Mouse (Mus musculus) heart, adult 8-10 months (tissue): ENCODE results near the gene Hao1. TPM values are rescaled to one million over a fixed set of nuclear protein-coding genes. Genes with fewer than 3 reads are reported as not detected.

Experiments used
- DNase-seq: peaks from one replicate; pipeline ENCODE4 v3.0.0; 2022; ENCODE audit warnings: low spot score
- total RNA-seq, 4 experiments: library from RNA; stranded (reverse); gene quantifications; 2 replicates each; pipeline ENCODE4 v1.2.4; 2022

Hao1 gene
- total RNA-seq: not detected

DNA sequence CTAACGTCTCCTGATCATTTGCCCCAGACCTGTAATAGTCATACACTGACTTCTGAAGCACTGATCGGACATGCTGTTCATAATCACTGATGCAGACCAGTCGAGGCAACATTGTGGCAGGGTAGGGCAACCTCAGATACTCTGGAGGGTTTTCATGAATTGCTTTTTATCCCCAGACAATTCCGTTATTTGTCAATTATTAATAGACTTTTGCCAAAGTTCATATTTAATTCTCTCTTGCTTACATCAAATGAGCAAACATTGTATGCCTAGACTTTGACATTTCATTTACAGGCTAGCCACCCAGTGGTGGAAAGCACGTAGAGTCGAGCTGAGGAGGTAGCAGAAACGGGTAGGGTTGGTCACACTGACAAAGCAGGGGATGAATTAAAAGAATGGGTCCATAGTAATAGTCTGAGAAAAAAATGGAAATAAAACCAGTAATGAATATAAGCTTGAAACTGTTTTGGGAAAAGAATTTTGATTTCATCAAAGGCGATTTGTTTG is at the start of gene Hao1:
Gene Hao1, minus strand, starts transcription at position 148 of the 507 bp plus-strand sequence.
- DNase-seq: no peak

DNA sequence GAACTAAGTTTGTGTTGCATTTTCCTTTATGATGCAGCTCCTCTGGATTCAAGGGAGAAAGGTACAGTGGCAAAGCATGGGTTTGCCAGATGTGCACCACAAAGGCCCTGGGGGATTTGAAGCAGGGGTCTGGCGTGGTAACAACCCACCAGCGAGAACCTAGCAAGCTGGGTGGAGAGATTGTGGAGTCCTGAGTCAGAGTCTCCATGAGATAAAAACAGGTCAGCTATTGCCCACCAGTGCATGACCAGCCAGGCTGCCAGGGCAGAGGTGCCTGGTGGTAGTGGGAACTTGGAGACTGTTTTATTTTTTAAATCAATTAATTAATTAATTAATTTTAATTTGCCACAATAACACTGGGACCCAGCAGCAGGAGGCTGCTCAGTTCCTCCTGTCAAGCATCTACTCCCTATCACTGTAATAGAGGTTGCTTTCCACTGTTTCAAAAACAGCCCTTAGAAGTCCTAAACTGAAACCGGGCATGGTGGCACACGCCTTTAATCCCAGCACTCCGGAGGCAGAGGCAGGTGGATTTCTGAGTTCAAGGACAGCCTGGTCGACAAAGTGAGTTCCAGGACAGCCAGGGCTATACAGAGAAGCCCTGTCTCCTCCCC is 37.0 kb upstream of the Hao1 start:
- DNase-seq: no peak

DNA sequence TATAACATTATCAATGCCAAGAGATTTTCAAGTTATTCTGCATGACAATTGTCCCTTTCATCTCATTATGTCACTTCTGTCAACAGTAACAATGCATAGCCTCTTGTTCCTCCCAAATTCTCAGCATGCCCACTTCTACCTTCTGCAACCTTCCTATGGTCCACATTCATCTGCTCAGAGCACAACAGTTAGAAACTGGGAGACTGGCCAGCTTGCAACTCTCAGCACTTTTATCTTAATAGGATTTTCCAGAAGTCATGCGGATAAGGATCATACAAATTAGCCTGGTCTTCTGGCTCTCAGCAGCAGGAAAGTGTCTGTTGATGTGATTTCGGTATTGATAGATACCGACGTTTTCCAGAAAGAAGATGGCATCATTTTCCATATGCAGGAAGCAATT is 31.1 kb upstream of the Hao1 start:
- DNase-seq: no peak

DNA sequence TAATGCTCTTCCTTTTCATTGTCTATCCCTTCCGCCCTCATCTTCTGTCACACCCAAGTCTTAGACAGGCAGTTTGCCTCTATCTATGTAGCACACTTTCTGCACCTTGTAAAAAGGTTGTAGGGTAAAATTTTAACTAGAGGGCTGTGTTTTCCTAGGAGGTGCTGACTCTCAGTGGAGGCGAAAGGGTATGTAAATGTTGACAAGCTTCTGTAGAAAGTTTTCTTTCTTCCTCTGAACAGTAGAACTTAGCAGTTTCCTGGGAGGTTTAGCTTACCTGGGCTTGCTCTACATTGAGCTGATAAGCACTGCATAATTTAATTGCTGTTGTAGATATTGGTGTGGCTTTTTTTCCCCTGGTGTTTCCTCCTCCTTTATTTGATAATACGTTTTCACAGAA is 5.3 kb upstream of the Hao1 start:
- DNase-seq: no peak

DNA sequence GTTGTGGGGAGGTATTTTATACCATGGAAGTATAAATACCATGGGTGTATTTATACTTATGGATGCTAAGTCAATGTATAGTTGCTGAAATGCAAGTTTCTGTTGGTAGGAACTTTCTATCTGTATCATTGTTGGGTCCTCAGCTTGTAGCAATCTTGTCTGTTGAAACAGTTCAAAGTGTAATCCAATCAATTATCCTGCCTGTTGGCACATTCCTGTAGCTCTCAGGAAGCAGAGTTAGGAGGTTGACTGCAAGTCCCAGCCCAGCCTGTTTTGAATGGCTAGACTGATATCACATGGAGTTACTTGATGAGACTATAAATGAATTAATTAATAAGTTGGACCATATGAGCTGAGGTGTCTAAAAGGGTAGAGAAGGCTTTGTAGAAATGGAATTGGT is 1.8 kb downstream of the Hao1 start:
- no peak for DNase-seq

DNA sequence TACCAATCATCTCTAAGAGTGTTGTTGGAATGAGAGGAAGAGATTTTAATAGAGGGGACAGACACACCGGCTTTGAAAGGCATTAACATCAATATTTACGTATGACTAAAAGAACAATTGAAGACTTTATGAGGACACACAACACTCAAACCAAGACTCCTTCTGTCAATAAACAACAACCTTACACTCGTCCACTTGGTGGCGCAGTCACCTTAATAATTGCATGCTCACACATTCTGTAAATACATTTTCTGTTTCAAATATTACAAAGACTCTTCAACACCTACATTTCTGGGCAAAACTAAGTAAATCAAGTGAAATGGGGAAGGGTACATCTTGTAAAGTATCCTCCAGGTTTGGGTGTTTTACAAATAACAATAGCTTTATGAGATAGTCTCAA is 4.4 kb downstream of the Hao1 start:
- DNase-seq: peak; percentile 25

DNA sequence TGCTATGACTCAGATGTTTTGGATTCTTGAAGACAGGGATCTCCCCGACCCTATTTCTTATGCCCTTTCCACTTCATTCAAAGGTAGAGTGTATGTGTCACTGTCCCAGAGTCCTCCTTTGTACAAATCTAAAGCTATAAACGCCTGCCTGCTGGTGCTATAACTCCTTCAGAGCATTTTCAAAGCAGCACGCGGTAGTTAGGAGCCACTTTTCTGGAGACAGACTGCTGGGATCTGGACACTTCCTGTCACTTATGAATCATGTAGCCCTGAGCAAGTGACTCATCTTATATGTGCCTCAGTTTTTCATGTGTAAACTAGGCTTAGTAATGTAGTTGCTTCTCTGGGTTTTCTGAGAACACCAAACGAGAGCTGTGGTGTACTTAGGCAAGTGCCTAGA is 9.1 kb downstream of the Hao1 start:
- DNase-seq: no peak

DNA sequence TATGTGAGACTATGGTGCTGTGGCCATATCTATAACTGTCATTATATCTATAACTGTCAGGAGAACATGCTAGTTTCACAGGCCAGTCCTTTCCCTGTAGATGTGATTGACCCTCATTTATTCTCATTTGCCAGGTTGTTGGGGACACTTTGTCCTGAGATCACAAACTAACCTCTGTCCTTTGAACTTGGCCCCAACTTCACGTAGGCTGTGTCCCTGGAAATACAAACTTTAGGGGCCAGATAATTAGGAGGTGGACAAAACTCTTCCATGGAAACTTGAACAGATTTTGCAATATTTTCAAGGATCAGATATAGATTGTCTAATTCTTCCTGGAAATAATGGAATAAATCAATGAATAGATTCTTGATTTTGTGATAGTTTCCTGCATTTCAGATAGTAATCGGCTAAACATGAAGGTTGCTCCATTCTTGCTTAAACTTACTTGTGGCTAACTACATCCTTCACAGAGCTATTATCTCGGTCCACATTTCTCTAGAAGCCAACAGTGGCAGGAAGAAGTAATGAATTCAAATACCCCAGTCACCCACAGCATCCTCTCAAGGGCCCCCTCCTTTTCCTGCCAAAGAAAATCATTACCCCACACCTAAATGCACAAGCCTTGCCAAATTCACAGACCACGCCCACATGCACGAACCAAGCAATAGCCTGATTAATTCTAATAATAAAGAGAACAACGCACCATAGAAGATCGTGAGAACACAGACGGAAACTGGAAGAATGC is 9.7 kb downstream of the Hao1 start:
- DNase-seq: no peak

DNA sequence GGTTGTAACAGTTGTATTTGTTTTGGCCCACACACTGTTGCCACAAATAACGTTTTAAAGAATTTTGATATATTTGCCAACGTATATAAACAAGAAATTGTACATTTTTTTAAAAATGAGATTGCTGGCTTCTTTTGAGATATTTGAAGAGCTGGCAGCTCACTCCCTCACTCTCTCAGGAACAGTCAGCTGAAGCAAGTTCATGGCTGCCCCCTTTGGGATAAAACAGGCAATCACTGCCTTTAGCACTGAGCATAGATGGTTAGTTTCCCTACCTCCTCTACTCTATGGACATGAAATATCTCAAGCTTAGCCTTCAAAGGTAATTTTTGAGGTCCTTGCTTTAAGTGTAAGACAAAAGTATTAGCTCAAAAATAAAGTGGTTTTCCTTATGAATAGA is 10.7 kb downstream of the Hao1 start:
- DNase-seq: no peak

DNA sequence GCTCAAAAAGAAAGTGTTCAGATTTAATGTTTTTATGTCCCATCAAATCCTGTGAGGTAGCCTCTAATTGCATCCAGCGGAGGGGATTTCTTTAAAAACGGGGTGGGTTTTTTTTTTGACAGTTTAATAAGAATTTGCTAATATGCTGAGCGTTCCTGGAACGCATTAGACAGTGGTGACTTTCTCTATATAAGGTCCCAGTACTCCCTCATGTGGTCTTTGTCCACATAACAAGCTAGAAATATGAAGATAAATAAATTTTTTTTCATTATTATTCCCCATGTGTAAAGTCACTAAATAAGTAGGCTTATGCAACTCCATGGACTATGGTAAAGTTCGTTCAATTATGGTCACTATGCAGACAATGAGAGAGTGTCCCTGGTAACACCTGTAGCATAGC is 13.1 kb downstream of the Hao1 start:
- DNase-seq: no peak

DNA sequence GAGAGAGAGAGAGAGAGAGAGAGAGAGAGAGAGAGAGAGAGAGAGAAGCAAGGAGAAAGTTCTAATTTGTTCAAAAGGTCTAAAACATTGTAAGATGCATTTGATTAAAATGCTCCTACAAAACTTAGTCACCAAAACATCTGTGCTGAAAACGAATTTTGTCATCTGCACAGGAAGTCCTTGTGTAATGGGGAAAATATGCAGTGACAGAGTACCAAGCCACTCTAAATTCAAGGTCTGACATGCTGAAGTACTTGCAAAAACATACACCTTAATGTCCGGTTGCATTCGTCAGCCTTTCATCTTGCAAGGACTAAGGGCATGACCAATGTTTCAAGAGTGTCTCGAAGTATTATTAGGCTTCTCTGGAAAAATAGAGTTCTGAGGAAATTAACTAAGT is 15.7 kb downstream of the Hao1 start:
- no peak for DNase-seq

DNA sequence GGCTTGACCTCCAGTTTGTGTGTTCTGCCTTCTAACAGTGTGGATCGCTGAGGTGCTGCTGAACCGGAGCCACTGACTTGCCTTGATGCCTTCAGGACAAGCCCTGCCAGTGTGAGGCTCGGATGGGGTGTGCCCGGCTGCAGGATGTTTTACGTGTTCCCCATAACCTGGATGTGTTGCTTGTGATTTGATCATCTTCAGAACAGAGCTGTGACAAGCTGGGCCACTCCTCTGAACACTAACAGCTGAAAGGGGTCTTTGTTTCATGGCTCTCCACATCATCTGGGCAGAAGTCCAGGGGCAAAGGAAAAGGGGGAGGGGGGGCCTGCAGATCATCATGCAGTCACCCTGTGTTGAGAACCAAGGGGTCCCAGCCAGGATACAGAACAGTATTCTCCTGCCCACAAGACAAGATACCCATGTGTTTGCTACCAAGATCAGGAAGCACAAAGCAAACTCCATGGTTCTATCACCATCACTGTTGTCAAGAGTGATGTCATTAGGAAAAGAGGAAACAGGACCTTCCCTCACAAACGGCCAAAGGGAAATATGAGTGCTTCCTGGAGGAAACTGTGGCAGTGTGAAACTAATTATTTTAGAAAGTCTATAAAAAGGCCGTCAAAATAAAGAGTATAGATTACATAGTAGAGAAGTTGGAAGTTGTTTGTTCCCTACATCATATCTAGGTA is 25.9 kb downstream of the Hao1 start:
- no peak for DNase-seq

DNA sequence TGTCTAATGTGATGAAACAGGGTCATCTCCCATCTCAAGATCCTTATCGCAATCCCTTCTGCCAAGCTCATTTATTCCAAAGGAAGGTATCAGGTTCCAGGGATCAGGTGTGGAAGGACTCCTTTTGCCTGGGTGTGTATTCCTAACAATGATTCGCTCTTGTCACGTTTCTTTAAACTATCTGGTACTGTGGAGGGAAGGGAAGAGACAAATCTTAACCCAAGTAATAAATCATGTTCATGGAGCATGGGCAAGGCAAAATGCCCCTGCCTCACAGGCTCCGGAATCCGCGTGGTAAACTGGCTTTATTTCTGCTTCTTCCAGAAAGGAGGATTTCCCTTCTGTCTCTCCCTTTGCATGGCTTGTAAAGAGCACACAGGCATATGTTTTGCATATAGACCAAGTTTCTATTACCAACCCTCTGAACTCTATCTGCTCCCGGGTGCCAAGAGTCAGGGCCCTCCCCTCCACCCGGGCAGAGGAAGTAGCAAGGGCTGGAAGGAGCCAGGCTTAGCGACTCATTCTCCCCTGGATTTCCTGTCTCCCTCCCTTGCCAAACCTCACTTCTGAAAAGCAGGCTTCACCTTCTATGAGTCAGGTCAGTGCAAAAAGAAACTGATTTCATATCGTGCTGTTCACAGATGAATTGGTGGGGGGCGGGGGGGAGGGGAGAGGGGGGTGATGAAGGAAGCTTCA is 26.6 kb downstream of the Hao1 start:
- DNase-seq: peak; percentile 6

DNA sequence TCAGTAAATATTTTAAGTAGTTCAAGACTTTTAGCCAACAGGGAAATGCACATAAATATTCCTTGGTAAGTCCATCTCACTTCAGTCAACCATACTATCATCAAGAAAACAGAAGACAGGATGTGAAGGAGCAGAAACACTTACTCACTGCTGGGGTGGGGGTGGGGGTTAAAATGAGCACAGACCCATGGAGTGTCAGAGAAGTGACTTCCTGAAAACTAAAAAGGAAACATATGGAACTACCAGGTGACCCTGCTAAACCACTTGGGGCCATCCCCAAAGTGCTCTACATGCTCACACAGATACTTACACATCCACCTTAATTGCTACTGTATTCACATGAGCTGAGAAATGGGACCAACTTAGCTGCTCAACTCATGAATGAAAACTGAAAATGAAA is 36.1 kb downstream of the Hao1 start:
- no peak for DNase-seq

DNA sequence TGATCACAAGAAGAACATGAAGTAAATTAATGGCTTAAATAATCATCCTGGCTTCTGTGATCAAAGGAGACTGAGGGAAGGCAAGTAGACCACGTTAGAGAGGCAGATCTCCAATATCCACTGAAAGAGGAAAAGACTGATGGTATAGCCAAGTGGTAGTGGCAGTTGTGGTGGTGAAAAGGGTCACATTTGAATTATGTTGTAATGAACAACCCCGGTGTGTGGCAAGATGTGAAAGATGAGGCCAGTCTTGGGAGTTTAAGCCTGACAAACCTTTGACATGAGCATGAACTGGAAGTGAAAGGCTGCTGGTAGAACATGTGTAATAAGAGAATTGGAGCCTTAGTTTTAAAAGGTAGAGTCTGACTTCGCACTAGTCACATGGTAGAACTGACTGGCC is 54.4 kb downstream of the Hao1 start:
- no peak for DNase-seq

DNA sequence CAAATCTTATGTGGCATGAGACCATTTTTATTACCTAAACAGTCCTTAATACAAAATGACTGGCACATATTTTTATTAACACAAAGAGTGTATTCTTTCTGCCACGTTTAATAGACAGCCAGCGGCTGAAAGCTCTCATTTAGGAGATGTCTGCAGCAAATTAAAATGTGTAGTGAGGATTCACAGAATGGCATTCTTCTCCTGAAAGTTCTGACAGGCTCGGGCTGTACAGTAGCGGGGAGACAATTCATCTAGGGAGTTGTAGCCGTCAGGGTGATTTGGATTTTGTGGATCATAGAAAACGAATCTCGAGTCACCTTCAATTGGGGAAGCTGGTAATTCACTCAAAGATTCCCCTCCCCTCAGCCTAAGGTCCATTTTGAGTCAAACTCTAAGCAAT is 55.7 kb downstream of the Hao1 start:
- no peak for DNase-seq

DNA sequence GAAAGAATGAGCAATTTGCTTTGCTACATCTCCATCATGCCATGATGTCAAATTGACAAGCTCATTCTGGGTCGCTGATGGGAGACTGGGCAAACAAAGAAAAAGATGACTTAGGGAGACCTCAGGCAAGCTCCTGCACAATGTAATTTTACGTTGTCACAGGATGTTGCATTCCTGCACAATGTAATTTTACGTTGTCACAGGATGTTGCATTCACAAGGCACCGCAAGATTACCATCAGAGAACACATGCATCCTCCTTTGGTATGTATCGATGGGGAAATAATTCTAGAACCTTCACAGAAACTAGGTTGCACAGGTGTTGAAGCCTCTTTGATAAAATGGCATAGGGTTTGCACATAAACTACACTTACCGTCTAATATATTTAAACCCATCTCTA is 65.5 kb downstream of the Hao1 start:
- DNase-seq: no peak

DNA sequence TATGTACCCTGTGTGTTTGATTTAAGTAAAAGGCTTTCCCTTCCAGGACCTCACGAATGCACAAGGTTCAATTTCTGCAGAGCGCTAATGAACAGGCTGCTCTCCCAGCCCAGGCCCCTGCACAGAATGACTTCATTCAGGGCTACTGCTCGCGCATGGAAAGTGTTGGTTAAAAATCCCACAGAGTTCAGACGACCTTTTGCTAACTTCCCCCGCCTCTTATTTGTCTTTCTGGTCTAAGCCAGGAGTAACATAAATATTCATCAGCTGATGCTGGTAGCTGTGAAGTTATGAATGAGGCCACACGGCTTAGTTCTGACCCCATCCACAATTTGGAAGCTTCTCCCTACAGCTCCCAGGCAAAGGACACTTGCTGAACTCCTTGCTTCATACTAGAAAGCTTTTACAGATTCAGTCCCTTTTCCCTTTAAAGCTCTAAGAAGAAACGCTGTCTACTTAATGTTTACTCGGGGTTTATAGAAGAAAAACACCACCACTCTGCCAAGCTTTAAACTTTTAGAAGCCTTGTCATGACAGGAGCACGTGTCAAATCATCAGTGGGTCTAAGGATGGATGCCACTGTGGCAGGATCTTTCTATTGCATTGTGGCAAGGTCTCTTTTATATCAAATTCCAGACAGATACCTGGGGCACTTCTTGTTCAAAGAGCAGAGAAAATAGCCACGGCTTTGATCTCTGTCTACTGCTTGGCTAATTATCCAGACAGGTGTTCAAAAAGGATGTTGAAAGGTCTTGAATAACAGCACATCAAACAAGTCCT is 67.9 kb downstream of the Hao1 start:
- no peak for DNase-seq

DNA sequence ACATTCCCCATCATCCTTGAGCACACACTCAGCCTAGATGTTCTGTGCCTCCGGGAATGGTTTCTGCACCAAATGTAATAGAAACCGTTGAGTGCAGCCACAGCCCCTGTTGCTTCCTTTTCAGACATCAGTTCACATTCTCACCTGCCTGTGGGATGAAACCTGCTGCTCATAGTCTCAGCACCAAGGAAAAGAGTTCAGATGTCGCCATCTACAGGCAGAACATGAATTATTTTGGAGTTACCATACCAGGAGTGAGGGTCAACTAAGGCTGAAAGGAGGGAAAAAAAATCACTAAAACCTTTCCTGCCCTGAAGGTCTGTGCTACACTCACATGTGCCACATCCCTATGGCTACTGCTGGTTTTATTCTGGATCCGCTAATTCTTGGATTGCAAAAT is 71.5 kb downstream of the Hao1 start:
- no peak for DNase-seq

DNA sequence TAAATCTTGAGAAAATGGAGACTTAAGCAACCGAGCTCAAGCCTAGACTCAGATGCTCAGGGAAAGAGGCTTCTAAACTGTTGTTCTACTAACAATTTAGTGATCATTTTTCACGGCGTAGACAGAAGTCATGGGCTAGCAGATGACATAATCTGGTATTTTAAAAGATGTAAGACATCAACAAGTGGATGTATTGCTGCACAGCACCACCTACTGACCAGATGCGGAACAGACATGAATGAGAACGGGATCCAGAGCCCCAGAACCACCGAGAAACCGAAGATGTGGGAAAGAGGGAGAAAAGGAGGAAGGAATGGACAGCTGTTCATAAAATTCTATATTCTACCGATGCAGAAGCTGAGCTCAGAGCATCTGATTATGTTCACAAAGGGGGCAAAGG is 72.4 kb downstream of the Hao1 start:
- DNase-seq: peak; percentile 71

DNA sequence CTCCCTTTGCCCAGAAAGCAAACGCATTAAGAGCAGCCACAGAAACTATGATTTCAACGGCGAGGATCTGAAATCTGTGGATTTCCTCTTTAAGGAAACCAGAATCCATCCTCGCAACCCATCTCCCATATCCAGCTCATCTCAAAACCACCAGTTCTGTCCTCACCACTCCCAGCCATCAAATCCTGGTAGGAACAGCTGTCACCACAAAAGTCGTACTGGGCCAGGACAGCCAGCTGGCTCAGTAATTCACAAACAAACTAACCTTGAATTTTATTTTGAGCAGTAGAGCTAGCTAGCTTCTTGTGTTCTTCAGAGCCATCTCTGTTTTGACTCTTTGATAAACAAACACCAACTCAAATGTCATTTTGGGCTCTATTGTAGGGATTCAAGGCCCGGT is 73.0 kb downstream of the Hao1 start:
- DNase-seq: no peak

DNA sequence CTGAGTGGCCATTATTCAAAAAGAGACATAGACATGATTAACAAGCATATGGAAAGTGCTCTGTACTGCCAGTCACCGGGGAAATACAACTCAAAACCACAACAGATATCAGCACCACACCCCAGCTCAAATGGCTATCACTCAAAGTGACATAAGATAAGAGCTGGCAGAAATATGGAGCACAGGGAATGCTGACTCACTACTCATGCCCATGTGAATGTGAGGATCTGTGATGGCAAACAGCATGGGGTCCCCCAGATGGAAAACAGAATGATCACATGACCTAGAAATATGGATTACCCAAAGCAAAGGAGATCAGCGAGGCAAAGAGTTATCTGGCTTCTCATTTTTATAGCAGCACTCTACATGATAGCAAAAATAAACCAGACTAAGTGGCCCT is 89.0 kb downstream of the Hao1 start:
- DNase-seq: no peak
